Mouse (Mus musculus) small intestine, adult 2 months (tissue): ENCODE data around the gene Cox6b1.

Source experiments
- CTCF ChIP-seq: fragments of 200-500 bp; IDR thresholded peaks from 2 replicates; pipeline ENCODE4 v1.5.1; 2012; ENCODE audit warnings: low read depth, mild to moderate bottlenecking, control low read depth, inconsistent platforms, low read length, moderate library complexity, mixed read lengths; ENCODE audit not compliant: insufficient replicate concordance, insufficient read length; ENCODE audit errors: extremely low read depth
- POLR2A ChIP-seq: fragments of 200-500 bp; IDR thresholded peaks from 2 replicates; pipeline ENCODE4 v1.6.1; 2012; ENCODE audit warnings: low read depth, mild to moderate bottlenecking, control low read depth, inconsistent platforms, low read length, moderate library complexity

DNA sequence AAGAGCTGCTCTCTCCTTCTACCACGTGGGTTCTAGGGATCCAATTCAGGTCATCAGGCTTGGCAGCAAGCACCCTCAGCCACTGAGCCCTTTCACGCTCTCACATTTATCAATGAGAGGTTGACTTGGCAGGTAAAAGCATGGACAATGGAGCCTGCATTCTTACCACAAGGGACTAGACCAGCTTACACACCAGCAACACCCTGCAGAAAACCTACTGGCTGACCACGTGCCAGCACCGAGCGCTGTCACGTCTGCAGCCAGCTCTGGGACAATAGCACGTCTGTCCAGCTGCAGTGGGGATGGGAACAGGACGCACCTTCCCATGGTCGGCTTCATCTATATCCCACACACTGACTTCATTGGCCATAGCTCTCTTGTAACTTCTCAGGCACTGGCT is 7.3 kb downstream of the Cox6b1 start:
- TF ChIP-seq POLR2A = no peak
- TF ChIP-seq CTCF = no peak
